Mouse (Mus musculus): ENCODE results near the gene Gm6793.

The Gm6793 gene

DNA sequence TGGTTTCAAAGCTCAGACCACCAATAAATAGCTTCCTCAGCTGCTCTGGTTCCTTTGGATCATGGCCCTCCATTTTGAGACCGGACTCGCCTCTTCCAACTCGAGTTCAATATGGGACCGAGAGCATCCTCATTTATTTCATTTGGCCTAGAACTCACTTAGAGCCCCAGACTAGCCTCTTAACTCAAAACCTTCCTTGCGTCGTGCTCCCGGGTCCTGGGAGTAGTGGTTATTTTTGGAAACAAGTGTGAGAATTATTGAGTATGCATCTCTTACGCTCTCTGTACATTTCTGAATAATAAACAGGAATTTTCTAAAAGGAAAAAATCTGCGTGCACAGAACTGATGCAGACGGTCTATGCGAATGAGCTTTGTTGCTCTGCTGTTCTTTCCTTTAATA, at the start of gene Gm6793:
Gene Gm6793 (minus strand): TSS at position 101 of the 400 bp plus-strand sequence.
- no peak for DNase-seq (ENCODE audit: low spot score in 2 of 2)

DNA sequence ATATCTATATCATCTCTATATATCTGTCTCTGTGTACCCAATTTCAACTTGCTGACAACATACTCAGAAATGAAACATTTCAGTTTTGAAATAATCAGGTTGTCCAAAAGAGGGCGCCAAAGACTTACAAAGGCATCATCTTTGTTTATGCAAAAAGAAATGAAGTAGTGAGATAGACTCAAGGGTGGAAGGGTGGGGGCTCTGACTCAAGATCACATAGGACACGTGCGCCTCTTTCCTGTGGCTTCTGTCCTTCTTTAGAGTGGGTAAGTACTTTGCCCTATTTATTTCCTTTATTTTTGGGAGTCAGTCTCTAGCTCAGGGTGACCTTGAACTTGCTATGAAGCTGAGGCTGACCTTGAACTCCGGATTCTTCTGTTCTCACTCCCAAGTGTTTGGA, 46.5 kb upstream of the Gm6793 start:
- DNase-seq (ENCODE audit: low spot score in 2 of 2), result no peak

DNA sequence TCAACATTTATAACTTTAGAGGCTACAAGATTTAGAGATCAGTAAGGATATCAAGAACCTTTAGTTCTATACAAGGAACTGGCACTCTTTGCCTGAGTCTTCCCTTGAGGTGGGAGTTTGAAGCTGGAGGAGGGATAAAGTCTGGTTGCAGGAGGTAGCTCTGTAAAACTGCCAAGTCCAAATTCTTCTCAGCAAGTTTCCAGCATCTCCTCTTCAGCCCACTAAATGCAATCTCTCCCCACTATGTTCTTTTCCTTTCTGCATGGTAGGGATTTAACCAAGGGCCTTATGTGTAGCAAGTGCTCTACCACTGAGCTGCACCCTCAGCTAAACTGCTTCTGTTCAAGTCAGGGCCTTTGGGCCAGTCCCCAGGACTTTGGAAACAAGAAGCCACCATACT, 39.6 kb upstream of the Gm6793 start:
- no peak for DNase-seq (ENCODE audit: low spot score in 2 of 2)

DNA sequence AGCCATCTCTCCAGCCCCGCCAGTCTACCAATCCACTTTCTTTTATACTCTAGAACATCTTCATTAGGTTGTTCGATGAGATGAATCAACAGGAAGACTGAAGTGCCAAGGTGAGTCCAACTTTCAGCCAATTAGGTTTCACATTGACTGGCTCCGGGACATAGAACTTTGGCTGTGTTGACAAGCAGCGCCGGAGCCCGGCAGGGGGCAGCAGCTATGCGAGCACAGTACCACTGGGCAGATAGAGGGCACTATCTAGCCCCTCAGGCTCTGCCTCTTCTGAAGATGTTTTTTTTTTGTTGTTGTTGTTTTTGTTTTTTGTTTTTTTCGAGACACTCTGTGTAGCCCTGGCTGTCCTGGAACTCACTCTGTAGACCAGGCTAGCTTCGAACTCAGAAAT, 36.7 kb upstream of the Gm6793 start:
- no peak for DNase-seq (ENCODE audit: low spot score in 2 of 2)

DNA sequence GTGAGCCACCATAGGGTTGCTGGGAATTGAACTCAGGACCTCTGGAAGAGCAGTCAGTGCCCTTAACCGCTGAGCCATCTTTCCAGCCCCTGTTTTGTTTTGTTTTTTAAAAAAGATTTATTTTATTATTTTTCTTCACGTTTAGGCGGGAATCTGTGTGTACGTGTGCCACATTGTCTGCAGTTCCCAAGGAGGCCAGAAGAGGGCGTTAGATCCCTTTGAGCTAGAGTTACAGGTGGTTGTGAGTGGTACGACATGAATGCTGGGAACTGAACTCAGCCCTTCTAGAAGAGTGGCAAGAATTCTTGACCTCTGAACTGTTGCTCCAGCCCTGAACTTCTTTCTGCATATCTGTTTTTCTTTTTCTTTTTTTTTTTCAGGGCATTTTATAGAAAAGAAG, 35.1 kb upstream of the Gm6793 start:
- DNase-seq (ENCODE audit: low spot score in 2 of 2), result no peak

DNA sequence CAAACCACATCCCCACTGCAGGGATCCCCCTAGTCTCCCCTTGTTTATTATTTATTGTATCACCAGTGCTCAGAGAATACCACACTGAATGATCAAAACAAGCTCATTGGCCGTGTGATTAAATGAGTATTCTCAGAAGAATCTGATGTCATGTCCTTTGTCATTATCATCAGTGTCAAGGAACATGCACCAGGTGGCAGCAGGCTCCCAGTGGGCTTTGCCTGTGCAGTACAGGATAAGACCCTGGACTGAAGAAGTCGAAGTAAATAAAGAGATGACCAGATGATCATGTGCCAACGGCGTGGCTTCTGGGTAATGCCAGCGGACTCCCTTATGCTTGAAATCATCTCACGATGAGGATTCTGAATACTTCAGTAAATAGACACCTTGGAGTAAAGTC, 33.5 kb upstream of the Gm6793 start:
- DNase-seq (ENCODE audit: low spot score in 2 of 2), result no peak

DNA sequence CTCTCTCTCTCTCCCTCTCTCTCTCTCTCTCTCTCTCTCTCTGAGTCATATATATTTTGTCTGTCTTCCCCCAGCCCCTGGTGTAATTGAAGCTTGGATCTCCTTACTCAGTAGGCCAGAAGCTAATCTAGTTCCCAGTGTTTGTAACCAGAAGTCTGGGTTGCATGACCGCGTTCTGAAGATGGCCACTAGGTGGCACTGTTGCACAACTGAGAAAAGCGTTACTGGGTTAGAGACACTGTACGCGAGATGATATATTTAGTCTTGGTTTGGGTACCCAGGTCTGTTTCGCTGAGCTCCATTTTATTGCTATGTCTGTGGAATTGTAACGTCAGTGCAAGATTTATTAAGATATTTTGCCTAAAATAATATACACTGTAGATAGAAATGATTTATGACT, 31.1 kb upstream of the Gm6793 start:
- peak; percentile 62 to 88 for DNase-seq (ENCODE audit: low spot score in 2 of 2)

DNA sequence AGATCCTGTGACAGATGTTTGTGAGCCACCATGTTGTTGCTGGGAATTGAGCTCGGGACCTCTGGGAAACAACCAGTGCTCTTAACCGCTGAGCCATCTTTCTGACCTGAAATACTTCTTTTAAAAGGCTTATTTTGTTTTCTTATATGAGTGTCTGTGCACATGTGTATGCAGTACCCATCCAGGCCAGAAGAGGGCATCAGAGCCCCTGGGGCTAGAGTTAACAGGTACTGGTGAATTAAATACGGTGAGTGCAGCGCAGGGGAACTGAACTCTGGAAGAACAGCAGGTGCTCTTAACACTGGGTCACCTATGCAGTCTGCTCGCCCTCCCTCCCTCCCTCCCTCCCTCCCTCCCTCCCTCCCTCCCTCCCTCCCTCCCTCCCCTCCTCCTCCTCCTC, 30.3 kb upstream of the Gm6793 start:
- no peak for DNase-seq (ENCODE audit: low spot score in 2 of 2)

DNA sequence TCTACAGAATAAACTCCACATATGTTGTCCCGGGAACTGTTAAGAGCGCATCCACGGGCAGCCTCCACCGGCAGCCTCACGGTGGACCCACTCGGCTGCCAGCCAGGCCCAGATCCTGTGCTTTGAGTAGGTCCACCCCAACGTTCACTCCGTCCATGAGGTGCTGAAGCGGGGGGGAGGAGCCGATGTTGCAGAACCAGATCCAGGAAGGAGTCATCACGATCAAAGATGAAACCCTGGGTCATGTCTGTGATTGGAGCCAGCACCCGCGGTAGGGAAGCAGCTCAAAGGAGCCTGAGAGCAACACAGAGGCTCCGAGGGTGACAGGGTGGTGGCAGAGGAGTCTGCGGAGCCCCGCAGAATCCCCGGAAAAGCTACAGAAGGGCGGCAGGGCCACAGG, 22.7 kb upstream of the Gm6793 start:
- DNase-seq (ENCODE audit: low spot score in 2 of 2), result no peak

DNA sequence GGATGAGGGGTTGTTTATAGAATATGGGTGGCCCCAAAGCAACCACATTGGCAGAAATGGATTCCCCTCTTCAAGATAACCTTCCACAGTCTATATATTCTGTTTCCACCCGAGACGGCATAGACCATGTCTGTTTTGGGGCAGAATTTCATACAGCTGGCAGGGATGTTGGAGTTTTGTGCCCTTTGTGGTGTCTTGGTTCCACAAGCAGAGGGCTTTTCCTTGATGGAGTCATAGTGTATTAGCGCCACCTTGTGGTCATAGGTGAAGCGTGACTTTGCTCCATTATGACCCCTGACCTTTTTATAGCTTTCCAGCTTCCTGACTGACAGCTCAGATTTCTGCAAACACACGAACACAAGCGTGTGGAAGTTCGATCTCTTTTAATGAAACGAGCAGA, 19.8 kb upstream of the Gm6793 start:
- no peak for DNase-seq (ENCODE audit: low spot score in 2 of 2)

DNA sequence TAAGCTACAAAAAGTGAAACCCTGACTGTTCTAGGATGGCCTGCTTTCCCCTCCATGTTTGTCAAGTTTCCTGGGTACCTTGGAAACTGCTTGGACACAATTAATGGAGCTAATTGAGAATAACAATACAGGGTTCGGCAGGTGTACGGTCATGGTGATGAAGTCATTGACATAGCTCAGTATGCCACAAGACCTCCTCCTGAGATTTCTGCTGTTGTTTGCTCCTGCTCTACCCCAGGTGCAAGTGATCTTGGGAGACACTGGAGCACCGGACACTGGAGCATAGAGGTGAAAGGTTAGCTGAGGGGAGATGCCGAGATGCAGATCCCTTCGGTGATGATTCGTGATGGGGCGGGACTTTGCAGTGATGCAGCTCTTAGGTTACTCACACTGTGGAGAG, 18.2 kb upstream of the Gm6793 start:
- no peak for DNase-seq (ENCODE audit: low spot score in 2 of 2)

DNA sequence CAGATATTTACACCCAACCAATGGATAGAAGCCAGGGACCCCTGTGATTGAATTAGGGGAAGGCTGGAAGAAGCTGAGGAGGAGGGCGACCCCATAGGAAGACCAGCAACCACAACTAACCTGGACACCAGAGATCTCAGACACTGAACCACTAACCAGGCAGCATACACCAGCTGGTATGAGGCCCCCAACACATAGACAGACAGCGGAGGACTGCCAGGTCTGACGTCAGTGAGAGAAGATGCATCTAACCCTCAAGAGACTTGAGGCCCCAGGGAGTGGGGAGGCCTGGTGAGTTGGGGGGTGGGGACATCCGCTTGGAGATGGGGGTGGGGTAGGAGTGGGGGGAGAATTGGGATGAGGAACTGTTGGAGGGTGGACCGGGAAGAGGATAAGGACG, 15.8 kb upstream of the Gm6793 start:
- DNase-seq (ENCODE audit: low spot score in 2 of 2), result no peak

DNA sequence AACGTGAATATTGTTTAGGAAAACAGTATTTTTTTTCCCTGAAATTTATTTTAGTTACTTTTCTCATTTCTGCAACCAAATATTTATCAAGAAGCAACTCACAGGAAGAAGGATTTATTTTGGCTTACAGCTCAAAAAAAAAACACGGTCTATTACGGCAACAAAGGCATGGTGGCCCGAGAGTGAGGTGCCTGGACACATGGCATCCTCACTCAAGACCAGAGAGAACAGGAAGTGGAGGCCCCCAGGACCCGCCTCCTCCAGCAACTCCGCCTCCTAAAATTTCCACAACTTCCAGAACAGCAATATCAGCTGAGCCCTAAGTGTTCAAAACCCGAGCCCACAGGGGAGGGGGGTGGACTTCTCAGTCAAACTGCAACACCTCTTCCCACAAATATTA, 14.6 kb upstream of the Gm6793 start:
- no peak for DNase-seq (ENCODE audit: low spot score in 2 of 2)

DNA sequence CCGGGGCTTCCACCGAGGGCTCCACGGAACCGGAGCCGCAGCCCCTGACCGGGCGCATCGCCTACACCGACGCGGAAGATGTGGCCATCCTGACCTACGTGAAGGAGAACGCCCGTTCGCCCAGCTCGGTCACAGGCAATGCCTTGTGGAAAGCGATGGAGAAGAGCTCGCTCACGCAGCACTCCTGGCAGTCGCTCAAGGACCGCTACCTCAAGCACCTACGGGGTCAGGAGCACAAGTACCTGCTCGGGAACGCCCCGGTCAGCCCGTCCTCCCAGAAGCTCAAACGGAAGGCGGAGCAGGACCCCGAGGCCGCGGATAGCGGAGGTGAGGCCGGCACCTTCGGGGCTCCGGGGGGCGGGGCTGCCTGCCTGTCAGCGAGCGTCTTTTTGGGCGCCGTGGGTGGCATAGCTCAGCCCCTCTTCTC, 3.0 kb downstream of the Gm6793 start:
- DNase-seq (ENCODE audit: low spot score in 2 of 2), result peak in 1 of 2 experiments; percentile 38

DNA sequence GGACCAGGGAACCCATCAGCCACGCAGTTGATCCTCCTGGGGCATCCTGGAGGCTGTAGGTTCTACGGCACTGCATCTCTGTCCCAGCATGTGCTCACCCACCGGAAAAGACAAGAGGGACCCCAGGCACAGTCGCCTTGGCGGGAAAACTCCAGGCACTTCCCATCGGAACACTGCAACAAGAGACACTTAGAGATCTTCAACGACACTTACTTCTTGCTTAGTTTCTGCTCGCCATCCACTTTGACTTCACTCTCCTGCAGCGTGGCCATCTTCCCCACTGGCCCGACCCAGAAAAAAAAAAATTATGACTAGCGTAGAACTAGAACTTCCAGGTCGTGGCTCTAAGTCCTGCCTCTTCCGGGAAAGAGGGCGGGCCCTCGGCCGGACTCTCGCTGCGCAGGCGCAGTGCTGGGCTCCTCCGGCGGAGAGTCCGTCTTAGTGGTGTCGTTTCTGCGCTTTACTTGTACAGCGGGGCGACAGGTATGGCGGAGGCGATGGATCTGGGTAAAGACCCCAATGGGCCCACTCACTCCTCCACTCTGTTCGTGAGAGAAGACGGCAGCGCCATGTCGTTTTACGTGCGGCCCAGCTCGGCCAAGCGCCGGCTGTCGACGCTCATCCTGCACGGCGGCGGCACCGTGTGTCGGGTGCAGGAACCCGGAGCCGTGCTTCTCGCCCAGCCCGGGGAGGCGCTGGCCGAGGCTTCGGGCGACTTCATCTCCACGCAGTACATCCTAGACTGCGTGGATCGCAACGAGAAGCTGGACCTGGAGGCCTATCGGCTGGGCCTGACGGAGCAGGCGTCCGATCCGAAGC, 3.6 kb downstream of the Gm6793 start, which contains the start of the genes Kars and Terf2ip:
Gene Kars (minus strand): TSS at position 327 of the 819 bp plus-strand sequence.
Gene Terf2ip (plus strand): TSS at position 402 of the 819 bp plus-strand sequence.
- DNase-seq (ENCODE audit: low spot score in 2 of 2), result peak; percentile 86 to 89

DNA sequence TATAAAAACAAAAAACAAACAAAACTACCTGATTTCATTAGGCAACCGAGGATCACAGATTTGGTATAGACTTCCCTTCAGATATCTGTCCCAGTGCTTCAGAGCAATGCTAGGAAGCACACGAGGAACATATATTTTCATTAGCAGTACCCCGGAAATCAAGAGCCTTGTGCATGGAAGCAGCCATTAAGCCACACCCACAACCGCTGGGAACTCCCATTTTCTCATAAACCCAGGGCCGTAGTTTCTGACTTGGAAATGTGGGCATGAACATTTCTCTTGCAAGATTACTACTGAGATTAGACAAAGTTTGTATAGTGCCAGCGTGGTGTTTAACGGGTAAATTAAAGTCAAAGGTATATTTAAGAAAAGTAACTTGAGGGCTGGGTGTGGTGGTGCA, 5.3 kb downstream of the Gm6793 start:
- no peak for DNase-seq (ENCODE audit: low spot score in 2 of 2)

DNA sequence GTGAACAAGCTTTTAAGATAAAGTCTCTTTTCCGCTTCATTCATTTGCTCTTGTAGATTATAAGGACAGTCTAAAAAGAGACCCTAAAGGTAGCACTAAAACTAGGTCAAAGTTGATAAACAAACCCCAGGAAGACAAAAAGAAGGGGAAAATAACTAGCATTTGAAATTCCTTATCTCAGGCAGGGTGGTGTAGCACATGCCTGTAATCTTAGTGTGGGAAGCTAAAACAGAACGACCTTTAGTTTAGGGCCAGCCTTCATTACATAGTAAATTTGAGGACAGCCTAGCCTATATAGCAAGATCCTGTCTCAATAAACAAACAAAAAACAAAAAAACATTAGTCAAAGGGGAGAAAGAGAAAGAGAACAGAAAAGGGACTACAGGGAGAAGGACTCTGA, 7.2 kb downstream of the Gm6793 start:
- no peak for DNase-seq (ENCODE audit: low spot score in 2 of 2)

DNA sequence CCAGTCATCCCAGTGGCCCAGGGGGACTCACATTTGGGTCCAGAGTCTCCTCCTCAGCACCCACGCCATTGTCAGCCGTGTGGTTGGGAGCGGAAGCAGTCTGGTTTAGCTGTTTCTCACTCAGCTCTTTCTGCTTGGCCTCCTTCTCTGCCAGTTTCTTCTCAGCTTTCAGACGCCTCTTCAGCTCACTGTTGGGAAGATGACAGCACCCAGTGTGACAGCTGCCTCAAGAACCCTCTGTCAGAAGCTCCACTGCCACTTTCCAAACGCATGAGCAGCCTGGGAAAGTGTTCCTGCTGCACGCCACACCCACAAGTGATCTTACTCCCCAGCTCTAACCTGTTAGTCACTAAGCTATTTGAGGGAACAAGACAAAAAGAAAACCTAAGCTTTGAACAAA, 9.2 kb downstream of the Gm6793 start:
- DNase-seq (ENCODE audit: low spot score in 2 of 2), result no peak

DNA sequence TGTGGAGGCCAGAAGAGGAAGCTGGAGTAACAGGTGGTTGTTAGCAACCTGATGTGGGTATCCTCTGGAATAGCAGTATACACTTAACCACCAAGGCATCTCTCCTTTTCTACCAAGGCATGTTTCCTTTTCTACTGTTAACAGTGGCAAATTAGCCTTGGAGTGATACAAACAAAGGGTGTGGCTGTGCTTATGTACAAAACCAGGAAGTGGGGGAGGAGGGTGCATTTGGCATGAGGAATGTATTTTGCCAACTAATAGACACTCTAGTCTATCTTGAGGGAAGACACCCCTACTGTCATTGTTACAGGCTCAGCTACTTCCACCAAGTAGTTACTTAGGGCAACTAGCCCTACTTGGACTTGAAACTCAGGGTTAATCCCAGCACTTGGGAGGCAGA, 10.1 kb downstream of the Gm6793 start:
- no peak for DNase-seq (ENCODE audit: low spot score in 2 of 2)

DNA sequence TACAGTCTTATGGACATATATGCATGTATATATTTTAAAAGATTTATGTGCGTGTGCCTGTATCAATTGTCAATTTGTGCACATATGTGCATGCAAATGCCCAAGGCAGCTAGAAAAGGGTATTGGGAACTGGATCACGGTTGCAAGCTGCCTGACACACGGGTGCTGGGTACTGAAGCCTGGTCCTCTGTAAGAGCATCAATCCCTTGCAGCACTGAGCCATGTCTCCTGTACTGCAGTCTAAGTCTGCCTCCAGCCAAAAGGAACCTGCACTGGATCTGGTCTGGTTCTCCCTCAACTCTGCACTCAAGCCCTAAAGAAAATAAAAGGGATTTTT, 22.2 kb downstream of the Gm6793 start:
- no peak for DNase-seq (ENCODE audit: low spot score in 2 of 2)

DNA sequence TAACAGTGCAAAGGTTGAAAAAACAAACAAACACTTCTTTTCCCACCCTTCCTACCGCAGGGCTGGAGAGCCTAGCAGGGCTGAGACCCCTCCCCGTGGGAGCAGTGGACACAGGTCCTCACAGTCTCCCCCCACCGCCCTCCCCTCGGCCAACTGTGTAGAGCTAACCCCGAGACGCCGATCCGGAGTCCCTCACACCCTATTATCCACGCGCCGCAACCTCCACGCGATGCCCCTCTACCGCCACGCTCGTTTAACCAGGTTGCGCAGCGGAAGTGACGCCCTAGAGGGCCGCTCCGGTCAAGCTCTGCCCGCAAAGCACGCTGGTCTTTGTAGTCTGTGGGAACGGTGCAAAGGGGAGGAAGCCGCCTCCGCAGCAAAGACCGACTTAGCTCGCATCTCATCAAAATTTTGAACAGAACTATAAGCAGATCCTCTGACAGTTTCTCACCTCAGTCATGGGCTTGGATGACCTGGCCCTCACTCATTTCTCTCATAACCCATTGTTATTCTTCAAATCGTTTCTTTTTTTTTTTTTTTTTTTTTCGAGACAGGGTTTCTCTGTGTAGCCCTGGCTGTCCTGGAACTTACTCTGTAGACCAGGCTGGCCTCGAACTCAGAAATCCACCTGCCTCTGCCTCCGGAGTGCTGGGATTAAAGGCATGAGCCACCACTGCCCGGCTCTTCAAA, 22.7 kb downstream of the Gm6793 start, which contains the start of gene Adat1:
Gene Adat1 (minus strand): TSS at position 290 of the 690 bp plus-strand sequence.
- DNase-seq (ENCODE audit: low spot score in 2 of 2), result peak; percentile 71 to 83

DNA sequence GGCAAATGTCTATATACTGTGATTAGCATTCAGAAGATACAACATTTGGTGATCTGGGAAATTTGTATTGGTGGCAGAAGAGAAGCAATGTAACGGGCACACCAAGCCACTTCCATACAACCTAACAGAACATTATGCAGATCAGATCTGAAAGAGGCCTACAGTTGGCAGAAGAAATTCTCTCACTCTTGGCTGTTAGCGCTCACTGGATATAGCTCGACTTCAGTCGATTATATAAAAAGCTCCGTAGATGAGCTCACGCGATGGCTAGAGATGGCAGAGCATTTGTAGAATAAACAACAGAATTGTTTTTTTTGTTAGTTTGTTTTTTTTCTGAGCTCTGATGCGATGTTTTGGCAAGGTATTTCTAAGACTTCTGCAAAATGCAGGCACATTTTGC, 23.6 kb downstream of the Gm6793 start:
- DNase-seq (ENCODE audit: low spot score in 2 of 2), result no peak

DNA sequence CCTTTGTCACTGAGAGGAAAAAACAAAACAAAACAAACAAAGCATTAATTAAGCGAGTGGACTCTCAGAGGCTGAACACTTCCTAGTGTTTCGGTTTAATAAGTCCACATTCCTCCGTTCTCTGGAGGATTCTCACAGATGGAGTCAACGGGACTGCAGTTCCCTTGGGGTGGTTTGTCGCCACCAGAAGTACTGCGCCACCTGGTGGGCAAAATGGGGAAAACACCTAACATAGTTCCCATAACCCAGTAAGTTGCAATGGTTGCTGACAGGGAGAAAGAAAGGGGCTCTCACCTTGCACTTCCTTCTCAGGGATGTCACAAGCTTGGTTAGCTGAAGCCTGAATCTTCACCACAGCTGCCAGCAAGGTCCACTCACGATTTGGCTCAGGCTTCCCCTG, 24.9 kb downstream of the Gm6793 start:
- DNase-seq (ENCODE audit: low spot score in 2 of 2), result peak in 1 of 2 experiments; percentile 65
